Mouse (Mus musculus) gastrocnemius, adult 8-10 months (tissue): ENCODE results near the gene Gm20388. TPM values are rescaled to one million over a fixed set of nuclear protein-coding genes. Genes with fewer than 3 reads are reported as not detected.

Experiments
- DNase-seq, 2 experiments: peaks; one replicate each; pipeline ENCODE4 v3.0.0; 2022; ENCODE audit warnings: low spot score in 2 of 2
- total RNA-seq, 4 experiments: library from RNA; stranded (reverse); gene quantifications; 2 replicates each; pipeline ENCODE4 v1.2.4; 2022

Gm20388 gene
- total RNA-seq, 4 experiments from 2014 or later: 4.4 to 20.0 (median 7.9) TPM; not detected in 1

GRCm38 (mm10) chr8:120577821-120578220 lies 667.2 kb downstream of the Gm20388 start:
- no peak for DNase-seq

- DNase-seq: no peak
Observed at GRCm38 (mm10) chr8:120580336-120581000, 669.8 kb downstream of the Gm20388 start.

GRCm38 (mm10) chr8:120581329-120581728 lies 670.7 kb downstream of the Gm20388 start:
- DNase-seq: no peak

GRCm38 (mm10) chr8:120581811-120582210 lies 671.2 kb downstream of the Gm20388 start:
- no peak for DNase-seq

- no peak for DNase-seq
Observed at GRCm38 (mm10) chr8:120585521-120585920, 674.9 kb downstream of the Gm20388 start.

- DNase-seq: peak; percentile 99 to 100
Observed at GRCm38 (mm10) chr8:120588908-120589771, 678.5 kb downstream of the Gm20388 start, which contains the start of gene Gins2. TSS of gene Gins2 (minus strand) at chr8:120589304.

GRCm38 (mm10) chr8:120589921-120590320 lies 679.3 kb downstream of the Gm20388 start:
- peak in 1 of 2 experiments; percentile 44 for DNase-seq

GRCm38 (mm10) chr8:120591587-120592292 lies 681.1 kb downstream of the Gm20388 start:
- DNase-seq: no peak

- no peak for DNase-seq
Observed at GRCm38 (mm10) chr8:120594571-120594970, 683.9 kb downstream of the Gm20388 start.

- DNase-seq: peak in 1 of 2 experiments; percentile 24
Observed at GRCm38 (mm10) chr8:120595963-120596362, 685.3 kb downstream of the Gm20388 start.

- no peak for DNase-seq
Observed at GRCm38 (mm10) chr8:120598579-120598978, 687.9 kb downstream of the Gm20388 start.

- DNase-seq: peak; percentile 46 to 72
Observed at GRCm38 (mm10) chr8:120599504-120599903, 688.9 kb downstream of the Gm20388 start.

- DNase-seq: no peak
Observed at GRCm38 (mm10) chr8:120602672-120603071, 692.0 kb downstream of the Gm20388 start.

GRCm38 (mm10) chr8:120607460-120607859 lies 696.8 kb downstream of the Gm20388 start:
- no peak for DNase-seq

GRCm38 (mm10) chr8:120607885-120608284 lies 697.2 kb downstream of the Gm20388 start:
- DNase-seq: peak; percentile 47 to 62

GRCm38 (mm10) chr8:120610824-120611223 lies 700.2 kb downstream of the Gm20388 start:
- no peak for DNase-seq

- no peak for DNase-seq
Observed at GRCm38 (mm10) chr8:120614491-120614890, 703.9 kb downstream of the Gm20388 start.

GRCm38 (mm10) chr8:120616663-120617626 lies 706.3 kb downstream of the Gm20388 start:
- DNase-seq: no peak

GRCm38 (mm10) chr8:120618110-120618509 lies 707.5 kb downstream of the Gm20388 start:
- peak; percentile 34 to 36 for DNase-seq
